Comparison of ENCODE assay signal across 30 mouse cellular contexts in genomic region chr3:154293839-154294490, GRCm38 (mm10). TPM values are rescaled to one million over a fixed set of nuclear protein-coding genes. Genes with fewer than 3 reads are reported as not detected.
A peak's percentile ranks its signal among the peaks of the same experiment; 100 is the strongest.
DNase-seq lines count a peak whose midpoint lies in the region; ATAC-seq lines count a peak whose summit lies in the region.
"Had no signal": no experiment of that assay in that cellular context is flagged by ENCODE, and none has a peak within 500 bp of the region (broad histone marks: within the 10 kb centered on the region; RNA-seq: fewer than 3 reads in every experiment).

No protein-coding gene starts in this region.

- H3K9me3 ChIP-seq in midbrain, embryonic 11.5 days (ENCODE audit: control insufficient read depth, low read length), result no peaks in the 10 kb centered on the region
- H3K9me3 ChIP-seq: forebrain, embryonic 13.5 days; heart, embryonic 12.5 days; limb, embryonic 10.5 days; midbrain, embryonic 15.5 days; neural tube, embryonic 13.5 days had no signal

- peak; percentile 34 for DNase-seq in right cerebral cortex, adult 18-20 months
- DNase-seq in right cerebral cortex, postnatal 14 days, result no peak
- peak; percentile 34 to 49 for DNase-seq in frontal cortex, adult 2 months (ENCODE audit: extremely low spot score in 1 of 2, low spot score in 1 of 2)
- peak; percentile 42 to 61 for DNase-seq in left cerebral cortex, postnatal 36 days (ENCODE audit: low spot score in 2 of 2)
- no peak for DNase-seq in spleen, adult 12 weeks (ENCODE audit: low spot score)
- DNase-seq in midbrain, embryonic 11.5 days (ENCODE audit: low spot score, missing footprints), result no peak
- DNase-seq in adipocyte (ENCODE audit: low spot score), result no peak
- DNase-seq: adrenal gland, postnatal 25 days; cerebellum, adult 9-10 months; gastrocnemius, postnatal 14 days; heart, adult 11 months; heart, postnatal 10 days; kidney, postnatal 4 days; lung, postnatal 4 days; retina, postnatal 1 day; thymus, postnatal 25 days had no signal

- H3K9ac ChIP-seq in midbrain, embryonic 11.5 days (ENCODE audit: low read length), result no peak overlapping the region
- H3K9ac ChIP-seq: forebrain, embryonic 13.5 days; heart, embryonic 12.5 days; midbrain, embryonic 15.5 days; neural tube, embryonic 13.5 days had no signal

- H3K27ac ChIP-seq in midbrain, embryonic 11.5 days (ENCODE audit: low read depth, low read length), result no peak overlapping the region
- H3K27ac ChIP-seq: forebrain, embryonic 13.5 days; hindbrain, postnatal 0 days; limb, embryonic 10.5 days; midbrain, embryonic 15.5 days; neural tube, embryonic 13.5 days had no signal

- no peaks in the 10 kb centered on the region for H3K4me1 ChIP-seq in midbrain, embryonic 11.5 days (ENCODE audit: control insufficient read depth, insufficient read depth, low read length)
- H3K4me1 ChIP-seq: forebrain, embryonic 13.5 days; heart, embryonic 12.5 days; midbrain, embryonic 15.5 days; neural tube, embryonic 13.5 days had no signal

- intact Hi-C loops in left cerebral cortex, postnatal 36 days (cut with DNase I), result no loop called here

- no peaks in the 10 kb centered on the region for H3K27me3 ChIP-seq in midbrain, embryonic 11.5 days (ENCODE audit: control insufficient read depth, insufficient read depth, low read length)
- H3K27me3 ChIP-seq: forebrain, embryonic 13.5 days; midbrain, embryonic 15.5 days; neural tube, embryonic 13.5 days had no signal

- H3K36me3 ChIP-seq in midbrain, embryonic 11.5 days (ENCODE audit: control insufficient read depth, insufficient read depth, low read length), result no peaks in the 10 kb centered on the region
- H3K36me3 ChIP-seq: heart, embryonic 12.5 days; limb, embryonic 10.5 days; midbrain, embryonic 15.5 days; neural tube, embryonic 13.5 days had no signal

- H3K4me2 ChIP-seq in midbrain, embryonic 11.5 days, result no peak overlapping the region
- H3K4me2 ChIP-seq: forebrain, embryonic 13.5 days; heart, embryonic 12.5 days; midbrain, embryonic 15.5 days; neural tube, embryonic 13.5 days had no signal

- no peak for ATAC-seq in midbrain, embryonic 11.5 days (ENCODE audit: low FRiP score)
- ATAC-seq: forebrain, embryonic 13.5 days; hindbrain, postnatal 0 days; intestine, embryonic 16.5 days; midbrain, embryonic 15.5 days had no signal

- WGBS in midbrain, embryonic 11.5 days, result 79% methylated on average over 9 of the region's 9 CpGs

- H3K4me3 ChIP-seq in midbrain, embryonic 11.5 days (ENCODE audit: low read depth, low read length), result no peak overlapping the region
- H3K4me3 ChIP-seq: forebrain, embryonic 13.5 days; heart, embryonic 12.5 days; limb, embryonic 10.5 days; midbrain, embryonic 15.5 days; neural tube, embryonic 13.5 days had no signal

RNA-seq across cellular contexts. Expression of gene Lhx8, which starts 36.5 kb away (rescaled TPM):
- polyA plus RNA-seq in frontal cortex, adult 2 months (2012; rRNA removed), result 0.13 and 0.18 TPM in 2 replicates
- total RNA-seq in left cerebral cortex, postnatal 36 days (2021), result 1 to 10 TPM in 1 of 2 experiments, under 1 TPM in 1; 0.25 to 1.6 TPM
- 0.27 TPM in 1 of 2 replicates, not detected in the other for polyA plus RNA-seq in midbrain, embryonic 11.5 days (2014; fragmentation: Nextera tagmentation; extraction: Ambion mirVana)
- total RNA-seq: adrenal gland, postnatal 25 days; hindbrain, postnatal 0 days; liver, adult 2 months; megakaryocyte-erythroid progenitor cell, adult 5-6 weeks; MEL had no signal
- polyA plus RNA-seq: C2C12; heart, embryonic 12.5 days; intestine, embryonic 16.5 days; kidney, embryonic 14.5 days; limb, embryonic 10.5 days; liver, adult 2 months; liver, embryonic 16.5 days; neural tube, embryonic 13.5 days; spleen, adult 2 months had no signal

Comparison
In these comparisons a context has a peak if more than half of its experiments do, and no peak if none do; other contexts are left out.
1. DNase-seq: peak in right cerebral cortex, adult 18-20 months (single experiment), frontal cortex, adult 2 months (2 of 2) and left cerebral cortex, postnatal 36 days (2 of 2); none in right cerebral cortex, postnatal 14 days (single experiment), spleen, adult 12 weeks (single experiment), midbrain, embryonic 11.5 days (single experiment) and adipocyte (single experiment).